16 mouse cellular contexts compared by ENCODE assay signal in genomic region chr4:76369101-76369500, GRCm38 (mm10).
DNase-seq lines count a peak whose midpoint lies in the region; ATAC-seq lines count a peak whose summit lies in the region.
"Had no signal": no experiment of that assay in that cellular context is flagged by ENCODE, and none has a peak within 500 bp of the region (broad histone marks: within the 10 kb centered on the region; RNA-seq: fewer than 3 reads in every experiment).

No protein-coding gene starts in this region.

- peak overlapping the region; percentile 36 for H3K4me2 ChIP-seq in limb, embryonic 12.5 days
- H3K4me2 ChIP-seq: midbrain, embryonic 13.5 days had no signal

- H3K4me1 ChIP-seq in limb, embryonic 12.5 days (replicated peaks), result peaks cover 53% of the 10 kb centered on the region

- no peak overlapping the region for H3K9ac ChIP-seq in limb, embryonic 12.5 days (replicated peaks)
- H3K9ac ChIP-seq: liver, embryonic 14.5 days; midbrain, embryonic 13.5 days had no signal

- WGBS in limb, embryonic 12.5 days, result 15% methylated on average over 3 of the region's 3 CpGs

- 0 out of 2 replicates have a peak overlapping the region, but pooled peaks have one; percentile 50 for H3K27ac ChIP-seq in limb, embryonic 12.5 days
- H3K27ac ChIP-seq: heart, embryonic 10.5 days; left cerebral cortex, adult 2 months; liver, embryonic 14.5 days; midbrain, embryonic 13.5 days had no signal

- no peaks in the 10 kb centered on the region for H3K27me3 ChIP-seq in limb, embryonic 12.5 days
- H3K27me3 ChIP-seq: midbrain, embryonic 13.5 days had no signal

- no peaks in the 10 kb centered on the region for H3K9me3 ChIP-seq in limb, embryonic 12.5 days
- H3K9me3 ChIP-seq: heart, embryonic 10.5 days; midbrain, embryonic 13.5 days had no signal

- no peaks in the 10 kb centered on the region for H3K36me3 ChIP-seq in limb, embryonic 12.5 days
- H3K36me3 ChIP-seq: heart, embryonic 10.5 days; midbrain, embryonic 13.5 days had no signal

- ATAC-seq in limb, embryonic 12.5 days (ENCODE audit: insufficient number of reproducible peaks, insufficient read depth, low FRiP score, low TSS enrichment, low read depth), result 0 out of 2 replicates have a peak, but pooled peaks have one; percentile 32
- ATAC-seq: hindbrain, embryonic 16.5 days; midbrain, embryonic 13.5 days had no signal

- no peak overlapping the region for H3K4me3 ChIP-seq in limb, embryonic 12.5 days (replicated peaks)
- H3K4me3 ChIP-seq: heart, embryonic 10.5 days; left cerebral cortex, adult 2 months; midbrain, embryonic 13.5 days had no signal

- peak; percentile 51 for DNase-seq in kidney, adult 11 months
- DNase-seq in kidney, postnatal 10 days, result no peak
- DNase-seq in brain, adult 2 months (ENCODE audit: low read depth, low spot score), result peak; percentile 62
- peak; percentile 31 to 74 for DNase-seq in kidney, adult 8-10 months
- DNase-seq in adrenal gland, postnatal 14 days, result no peak
- no peak for DNase-seq in layer of hippocampus, postnatal 10 days (ENCODE audit: low spot score in 2 of 2)
- DNase-seq: adrenal gland, postnatal 36 days; cerebellum, postnatal 14 days; gastrocnemius, postnatal 25 days; lung, postnatal 4 days had no signal

Comparison
In these comparisons a context has a peak if more than half of its experiments do, and no peak if none do; other contexts are left out.
1. DNase-seq: peak in kidney, adult 11 months (single experiment), brain, adult 2 months (single experiment) and kidney, adult 8-10 months (2 of 2); none in kidney, postnatal 10 days (single experiment), adrenal gland, postnatal 14 days (single experiment) and layer of hippocampus, postnatal 10 days (0 of 2).